Mouse (Mus musculus) ES-E14 (cell line): Measurements from ENCODE around the gene Tead2. TPM values are rescaled to one million over a fixed set of nuclear protein-coding genes. Genes with fewer than 3 reads are reported as not detected.
A peak's percentile ranks its signal among the peaks of the same experiment; 100 is the strongest.

Experiments used
- DNase-seq: peaks from one replicate; pipeline ENCODE4 v3.0.0-alpha.2; 2013; ENCODE audit warnings: low read depth, low spot score
- H3K27ac ChIP-seq: 2 replicates; pipeline ENCODE4 v1.5.1; 2012; ENCODE audit warnings: low read depth, mild to moderate bottlenecking, low read length, moderate library complexity, mixed read lengths; ENCODE audit not compliant: poor library complexity, insufficient read depth, severe bottlenecking
- H3K36me3 ChIP-seq: 2 replicates; pipeline ENCODE4 v1.6.1; 2012; ENCODE audit warnings: mild to moderate bottlenecking, low read length, moderate library complexity, mixed read lengths; ENCODE audit not compliant: control insufficient read depth, poor library complexity, insufficient read depth, severe bottlenecking
- H3K4me1 ChIP-seq, 2 experiments: fragments of 150-350 bp in 1 of 2; sonication (generic) in 1 of 2; 2 replicates each; pipeline ENCODE4 v1.6.1; 2012; ENCODE audit warnings: low read length in 2 of 2, mild to moderate bottlenecking in 1 of 2, mixed read lengths in 1 of 2; ENCODE audit not compliant: control insufficient read depth in 2 of 2, insufficient read depth in 2 of 2, poor library complexity in 1 of 2
- H3K4me3 ChIP-seq, 2 experiments: fragments of 150-350 bp in 1 of 2; sonication (generic) in 1 of 2; 2 replicates each; pipeline ENCODE4 v1.5.1; 2012; ENCODE audit warnings: low read length in 2 of 2, low read depth in 1 of 2, mild to moderate bottlenecking in 1 of 2, mixed read lengths in 1 of 2; ENCODE audit not compliant: insufficient read depth in 1 of 2, poor library complexity in 1 of 2, severe bottlenecking in 1 of 2
- H3K9ac ChIP-seq: 2 replicates; pipeline ENCODE4 v1.6.1; 2012; ENCODE audit warnings: low read depth, mild to moderate bottlenecking, low read length, mixed read lengths; ENCODE audit not compliant: poor library complexity, insufficient read depth, severe bottlenecking
- H3K9me3 ChIP-seq: fragments of 150-350 bp; sonication (generic); 2 replicates; pipeline ENCODE4 v1.6.1; 2012; ENCODE audit warnings: low read depth, mild to moderate bottlenecking, low read length; ENCODE audit not compliant: control insufficient read depth, insufficient read depth
- CHD2 ChIP-seq: IDR thresholded peaks from 2 replicates; pipeline ENCODE4 v1.6.1; 2014; ENCODE audit warnings: mild to moderate bottlenecking, low read depth, low read length, inconsistent platforms
- HCFC1 ChIP-seq: IDR thresholded peaks from 2 replicates; pipeline ENCODE4 v1.6.1; 2012; ENCODE audit warnings: low read length, inconsistent platforms, borderline replicate concordance; ENCODE audit not compliant: insufficient read depth
- MAFK ChIP-seq: IDR thresholded peaks from 2 replicates; pipeline ENCODE4 v1.6.1; 2014; ENCODE audit warnings: mild to moderate bottlenecking, low read depth, low read length, inconsistent platforms; ENCODE audit not compliant: insufficient read depth
- ZC3H11A ChIP-seq: IDR thresholded peaks from 2 replicates; pipeline ENCODE4 v1.6.1; 2012; ENCODE audit warnings: low read depth, mild to moderate bottlenecking, inconsistent platforms, low read length, borderline replicate concordance
- ZNF384 ChIP-seq: IDR thresholded peaks from 2 replicates; pipeline ENCODE4 v1.6.1; 2012; ENCODE audit warnings: low read depth, low read length, inconsistent platforms
- in situ Hi-C, 2 experiments: fragments of 600-800 bp; cut with MboI; formaldehyde crosslinking; loops; one replicate each; pipeline ENCODE4 v1.15.1; 2025; ENCODE audit warnings: low sequenced_read_pairs in 2 of 2, inconsistent platforms in 1 of 2; ENCODE audit not compliant: unreplicated experiment in 2 of 2
- total RNA-seq: library from RNA; depleted of rRNA; stranded (reverse); fragments of 300-350 nt; gene quantifications from 2 replicates; pipeline ENCODE4 v1.2.3, GENCODE M21; 2012

Gene Tead2
- total RNA-seq, 1 experiment, result 95.9 TPM

DNA sequence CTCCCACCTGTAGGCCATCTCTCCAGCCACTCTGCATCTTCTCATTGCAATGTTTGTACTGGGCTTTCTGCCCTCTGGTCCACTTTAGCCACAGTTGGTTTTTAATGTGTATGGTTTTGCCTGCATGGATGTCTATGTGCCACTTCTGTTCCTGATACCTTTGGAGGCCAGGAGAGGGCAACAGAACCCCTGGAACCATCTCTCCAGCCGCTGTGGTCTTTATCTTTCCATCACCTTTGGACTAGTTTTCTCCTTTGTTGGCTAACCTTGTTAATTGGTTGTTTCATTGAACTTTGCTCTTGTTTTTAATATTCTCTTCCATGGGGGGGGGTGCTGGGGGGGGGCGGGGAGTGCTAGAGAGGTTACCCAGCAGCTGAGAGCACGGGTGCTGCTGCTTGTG, 48.8 kb downstream of the Tead2 start:
- H3K36me3 ChIP-seq, result no peaks in the 10 kb centered on the region
- in situ Hi-C loops, result no loop called here
- no peak overlapping the region for H3K9ac ChIP-seq
- H3K27ac ChIP-seq, result no peak overlapping the region
- H3K9me3 ChIP-seq, result no peaks in the 10 kb centered on the region
- TF ChIP-seq HCFC1 (no peak), ZNF384 (no peak), MAFK (no peak), CHD2 (no peak), ZC3H11A (no peak)
- peaks cover 3 to 10% of the 10 kb centered on the region in 2 experiments; a peak in 2 of 4 replicates for H3K4me1 ChIP-seq
- H3K4me3 ChIP-seq, result no peak overlapping the region
- no peak for DNase-seq

- Histone ChIP-seq H3K4me3 (no peak overlapping the region), H3K9me3 (no peaks in the 10 kb centered on the region), H3K36me3 (no peaks in the 10 kb centered on the region), H3K9ac (no peak overlapping the region), H3K4me1 (peaks cover 3 to 10% of the 10 kb centered on the region in 2 experiments; a peak in 2 of 4 replicates), H3K27ac (no peak overlapping the region)
- TF ChIP-seq ZNF384 (no peak), MAFK (no peak), CHD2 (no peak), ZC3H11A (no peak), HCFC1 (no peak)
- no peak for DNase-seq
- in situ Hi-C loops, result no loop called here
Observed at GRCm38 (mm10) chr7:45265518-45265917, 50.0 kb downstream of the Tead2 start.

- TF ChIP-seq MAFK (no peak), ZNF384 (no peak), CHD2 (no peak), ZC3H11A (no peak), HCFC1 (no peak)
- no peak for DNase-seq
- Histone ChIP-seq H3K36me3 (no peaks in the 10 kb centered on the region), H3K9me3 (no peaks in the 10 kb centered on the region), H3K4me3 (no peak overlapping the region), H3K27ac (no peak overlapping the region), H3K4me1 (peaks cover 9 to 21% of the 10 kb centered on the region in 2 experiments), H3K9ac (peak overlapping the region; percentile 10; the same call in 1 of the 2 replicates)
- in situ Hi-C loops, result no loop called here
Observed at GRCm38 (mm10) chr7:45272786-45273412, 57.3 kb downstream of the Tead2 start.

GRCm38 (mm10) chr7:45273672-45274071, 58.1 kb downstream of the Tead2 start:
- no peak overlapping the region for H3K4me3 ChIP-seq
- H3K4me1 ChIP-seq, result peaks cover 9 to 15% of the 10 kb centered on the region in 2 experiments
- no peaks in the 10 kb centered on the region for H3K9me3 ChIP-seq
- DNase-seq, result no peak
- no peak for TF ChIP-seq HCFC1
- TF ChIP-seq ZNF384, result no peak
- TF ChIP-seq CHD2, result no peak
- no peak overlapping the region for H3K9ac ChIP-seq
- no peak overlapping the region for H3K27ac ChIP-seq
- H3K36me3 ChIP-seq, result no peaks in the 10 kb centered on the region
- in situ Hi-C loops, result no loop called here
